Mouse (Mus musculus): ENCODE measurements around the gene Sst. TPM values are rescaled to one million over a fixed set of nuclear protein-coding genes. Genes with fewer than 3 reads are reported as not detected.

The Sst gene
- polyA plus RNA-seq (2012; rRNA removed; ENCODE audit: low replicate concordance): not detected in 2 replicates

DNA sequence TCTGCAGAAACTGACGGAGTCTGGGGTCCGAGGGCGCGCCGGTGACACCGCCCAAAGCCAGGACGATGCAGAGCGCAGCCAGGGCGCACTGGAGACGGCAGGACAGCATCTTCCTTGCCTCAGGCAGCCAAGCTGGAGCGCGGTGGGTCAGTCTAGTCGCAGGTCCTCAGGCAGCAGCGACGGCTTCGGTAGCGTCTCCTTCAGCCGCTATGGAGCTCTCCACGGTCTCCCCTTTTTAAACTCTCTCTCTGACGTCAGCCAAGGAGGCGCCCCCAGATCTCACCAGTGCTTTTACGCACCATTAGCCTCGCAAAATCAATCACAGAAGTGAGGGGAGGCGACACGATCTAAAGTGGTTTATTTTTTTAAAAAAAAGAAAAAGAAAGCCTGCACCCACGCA lies at the start of gene Sst:
Gene Sst, minus strand, starts transcription at position 323 of the 400 bp plus-strand sequence.

DNA sequence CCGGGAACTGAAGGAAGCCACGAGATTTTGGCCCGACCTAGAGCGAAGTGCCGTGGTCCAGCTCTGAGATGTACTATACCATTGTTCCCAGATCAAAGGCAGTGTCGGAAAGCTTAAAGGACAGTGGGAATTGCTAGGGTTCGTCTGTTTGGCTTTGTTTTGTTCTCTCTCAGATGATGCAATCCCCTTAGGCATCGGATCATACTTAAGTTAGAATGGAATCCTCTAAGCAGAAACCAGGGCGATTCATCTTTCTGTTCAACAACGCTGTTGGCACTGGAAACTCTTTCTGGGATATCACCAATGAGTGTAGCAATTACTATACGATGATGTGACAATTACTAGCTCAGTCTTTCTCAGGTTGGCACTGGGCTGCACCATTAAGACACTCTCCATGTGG lies 41.5 kb upstream of the Sst start, which contains the start of gene Rtp2:
Gene Rtp2, minus strand, starts transcription at position 101 of the 400 bp plus-strand sequence.

Other genes starting within 250 kb of the Sst start
- not detected in 2 replicates for gene Rtp2, start 41.4 kb upstream of the Sst start, polyA plus RNA-seq (2012; rRNA removed; ENCODE audit: low replicate concordance)
- not detected in 2 replicates for gene Gm37419, start 97.5 kb upstream of the Sst start, polyA plus RNA-seq (2012; rRNA removed; ENCODE audit: low replicate concordance)
- 17.9 and 110 TPM in 2 replicates for gene Bcl6, start 97.9 kb upstream of the Sst start, polyA plus RNA-seq (2012; rRNA removed; ENCODE audit: low replicate concordance)

Measured in subcutaneous adipose tissue, adult 2 months (tissue).